Mouse (Mus musculus): ENCODE data around the gene Hopx. TPM values are rescaled to one million over a fixed set of nuclear protein-coding genes. Genes with fewer than 3 reads are reported as not detected.

Gene Hopx
- polyA plus RNA-seq, 1 experiment from 2014 or later: 0.37 TPM

- no peaks in the 10 kb centered on the region for H3K36me3 ChIP-seq (ENCODE audit: control insufficient read depth, insufficient read depth, low read length)
- H3K27ac ChIP-seq (ENCODE audit: low read depth, low read length): no peak overlapping the region
- no peaks in the 10 kb centered on the region for H3K27me3 ChIP-seq (ENCODE audit: control insufficient read depth, insufficient read depth, low read length)
- DNase-seq (ENCODE audit: low spot score, missing footprints) (no peak), ATAC-seq (ENCODE audit: low FRiP score) (no peak)
- H3K9ac ChIP-seq (ENCODE audit: low read length): no peak overlapping the region
- H3K4me2 ChIP-seq: no peak overlapping the region
- no peak overlapping the region for H3K4me3 ChIP-seq (ENCODE audit: low read depth, low read length)
- no peaks in the 10 kb centered on the region for H3K4me1 ChIP-seq (ENCODE audit: control insufficient read depth, insufficient read depth, low read length)
- 83% methylated on average over 6 of the region's 6 CpGs for WGBS
- no peaks in the 10 kb centered on the region for H3K9me3 ChIP-seq (ENCODE audit: control insufficient read depth, low read length)
Observed at GRCm38 (mm10) chr5:77148021-77148621, 33.2 kb upstream of the Hopx start.

DNA sequence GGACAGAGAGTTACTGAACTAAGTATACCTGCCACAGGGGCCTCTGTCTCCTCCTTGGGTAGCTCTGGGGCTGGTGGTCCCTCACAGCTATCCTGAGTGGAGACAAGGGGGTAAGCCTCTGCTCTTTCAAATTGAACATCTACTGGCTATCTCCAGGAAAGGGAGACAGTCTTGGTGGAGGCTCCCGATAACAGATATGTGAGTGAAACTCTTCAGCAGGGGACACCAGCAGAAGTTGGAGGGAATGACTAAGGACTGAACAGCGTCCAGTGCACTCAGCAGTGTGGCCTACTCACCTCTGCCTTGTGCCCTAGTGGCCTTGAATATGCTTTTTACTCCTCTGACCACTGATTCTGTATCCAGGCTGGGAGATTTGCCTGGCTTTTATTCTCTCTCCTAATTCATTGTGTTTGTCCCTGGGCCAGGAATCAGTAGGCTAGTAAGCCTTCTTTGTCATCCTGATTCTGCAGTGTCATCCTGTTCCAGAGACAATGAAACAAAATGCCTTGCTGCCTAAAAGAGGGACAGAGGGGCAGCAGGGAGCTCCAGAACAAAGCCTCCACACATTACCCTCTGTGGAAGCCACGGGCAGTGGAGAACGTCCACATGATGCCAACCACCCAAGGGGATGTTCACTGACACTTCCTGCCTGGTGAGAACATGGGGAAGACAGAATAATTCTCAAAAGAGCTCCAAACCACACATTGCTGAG, 31.7 kb upstream of the Hopx start:
- Histone ChIP-seq H3K27ac (ENCODE audit: low read depth, low read length) (no peak overlapping the region), H3K4me3 (ENCODE audit: low read depth, low read length) (no peak overlapping the region), H3K27me3 (ENCODE audit: control insufficient read depth, insufficient read depth, low read length) (no peaks in the 10 kb centered on the region), H3K4me1 (ENCODE audit: control insufficient read depth, insufficient read depth, low read length) (no peaks in the 10 kb centered on the region), H3K9me3 (ENCODE audit: control insufficient read depth, low read length) (no peaks in the 10 kb centered on the region), H3K36me3 (ENCODE audit: control insufficient read depth, insufficient read depth, low read length) (no peaks in the 10 kb centered on the region), H3K4me2 (no peak overlapping the region), H3K9ac (ENCODE audit: low read length) (no peak overlapping the region)
- ATAC-seq (ENCODE audit: low FRiP score): no peak
- 47% methylated on average over 4 of the region's 4 CpGs for WGBS
- no peak for DNase-seq (ENCODE audit: low spot score, missing footprints)

DNA sequence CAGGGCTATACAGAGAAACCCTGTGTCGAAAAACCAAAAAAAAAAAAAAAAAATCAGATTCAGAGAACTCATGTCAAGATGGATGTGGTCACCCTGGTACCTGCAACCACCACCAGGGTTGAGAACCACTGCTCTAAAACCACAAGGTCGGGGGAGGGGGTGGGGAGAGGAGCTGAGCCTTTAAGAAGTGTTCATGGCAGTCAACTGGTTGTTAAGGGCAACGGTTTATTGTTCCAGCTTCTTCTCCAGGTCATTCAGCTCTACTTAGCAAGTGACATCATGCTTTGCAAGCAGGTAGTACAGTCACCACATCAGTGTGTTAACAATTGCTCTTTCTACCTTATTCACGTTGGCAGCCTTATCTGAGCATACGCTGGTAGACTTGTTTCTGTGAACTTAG, 29.7 kb upstream of the Hopx start:
- no peak for ATAC-seq (ENCODE audit: low FRiP score)
- Histone ChIP-seq H3K27me3 (ENCODE audit: control insufficient read depth, insufficient read depth, low read length) (no peaks in the 10 kb centered on the region), H3K9me3 (ENCODE audit: control insufficient read depth, low read length) (no peaks in the 10 kb centered on the region), H3K4me3 (ENCODE audit: low read depth, low read length) (no peak overlapping the region), H3K9ac (ENCODE audit: low read length) (no peak overlapping the region), H3K36me3 (ENCODE audit: control insufficient read depth, insufficient read depth, low read length) (no peaks in the 10 kb centered on the region), H3K27ac (ENCODE audit: low read depth, low read length) (no peak overlapping the region), H3K4me2 (no peak overlapping the region), H3K4me1 (ENCODE audit: control insufficient read depth, insufficient read depth, low read length) (no peaks in the 10 kb centered on the region)
- WGBS: 80% methylated on average over 5 of the region's 5 CpGs
- no peak for DNase-seq (ENCODE audit: low spot score, missing footprints)

GRCm38 (mm10) chr5:77143076-77143475, 28.2 kb upstream of the Hopx start:
- no peak overlapping the region for H3K9ac ChIP-seq (ENCODE audit: low read length)
- H3K27ac ChIP-seq (ENCODE audit: low read depth, low read length): no peak overlapping the region
- no peaks in the 10 kb centered on the region for H3K9me3 ChIP-seq (ENCODE audit: control insufficient read depth, low read length)
- no peaks in the 10 kb centered on the region for H3K36me3 ChIP-seq (ENCODE audit: control insufficient read depth, insufficient read depth, low read length)
- WGBS: 89% methylated on average over 3 of the region's 3 CpGs
- no peak overlapping the region for H3K4me2 ChIP-seq
- no peak overlapping the region for H3K4me3 ChIP-seq (ENCODE audit: low read depth, low read length)
- no peak for DNase-seq (ENCODE audit: low spot score, missing footprints)
- H3K4me1 ChIP-seq (ENCODE audit: control insufficient read depth, insufficient read depth, low read length): peaks cover under 1% of the 10 kb centered on the region; the same call in 1 of the 2 replicates
- ATAC-seq (ENCODE audit: low FRiP score): no peak
- no peaks in the 10 kb centered on the region for H3K27me3 ChIP-seq (ENCODE audit: control insufficient read depth, insufficient read depth, low read length)

- no peak for ATAC-seq (ENCODE audit: low FRiP score)
- no peaks in the 10 kb centered on the region for H3K27me3 ChIP-seq (ENCODE audit: control insufficient read depth, insufficient read depth, low read length)
- H3K4me1 ChIP-seq (ENCODE audit: control insufficient read depth, insufficient read depth, low read length): peaks cover 4% of the 10 kb centered on the region
- WGBS: 74% methylated on average over 7 of the region's 7 CpGs
- no peak for DNase-seq (ENCODE audit: low spot score, missing footprints)
- H3K36me3 ChIP-seq (ENCODE audit: control insufficient read depth, insufficient read depth, low read length): no peaks in the 10 kb centered on the region
- H3K27ac ChIP-seq (ENCODE audit: low read depth, low read length): no peak overlapping the region
- no peaks in the 10 kb centered on the region for H3K9me3 ChIP-seq (ENCODE audit: control insufficient read depth, low read length)
- H3K4me2 ChIP-seq: no peak overlapping the region
- no peak overlapping the region for H3K4me3 ChIP-seq (ENCODE audit: low read depth, low read length)
- no peak overlapping the region for H3K9ac ChIP-seq (ENCODE audit: low read length)
Observed at GRCm38 (mm10) chr5:77141336-77141735, 26.4 kb upstream of the Hopx start.

- no peak overlapping the region for H3K9ac ChIP-seq (ENCODE audit: low read length)
Observed at GRCm38 (mm10) chr5:77140861-77141260, 25.9 kb upstream of the Hopx start.

GRCm38 (mm10) chr5:77140108-77140507, 25.2 kb upstream of the Hopx start:
- Histone ChIP-seq H3K4me1 (ENCODE audit: control insufficient read depth, insufficient read depth, low read length) (peaks cover 4% of the 10 kb centered on the region), H3K4me2 (no peak overlapping the region), H3K36me3 (ENCODE audit: control insufficient read depth, insufficient read depth, low read length) (no peaks in the 10 kb centered on the region), H3K27ac (ENCODE audit: low read depth, low read length) (no peak overlapping the region), H3K9me3 (ENCODE audit: control insufficient read depth, low read length) (no peaks in the 10 kb centered on the region), H3K27me3 (ENCODE audit: control insufficient read depth, insufficient read depth, low read length) (no peaks in the 10 kb centered on the region; the same call in 1 of the 2 replicates), H3K9ac (ENCODE audit: low read length) (no peak overlapping the region), H3K4me3 (ENCODE audit: low read depth, low read length) (no peak overlapping the region)
- DNase-seq (ENCODE audit: low spot score, missing footprints) (no peak), ATAC-seq (ENCODE audit: low FRiP score) (no peak)
- WGBS: 52% methylated on average over 6 of the region's 6 CpGs

More at GRCm38 (mm10) chr5:77140861-77141260, 25.9 kb upstream of the Hopx start:
- H3K4me3 ChIP-seq (ENCODE audit: low read depth, low read length): no peak overlapping the region
- peaks cover 4% of the 10 kb centered on the region for H3K4me1 ChIP-seq (ENCODE audit: control insufficient read depth, insufficient read depth, low read length)
- H3K4me2 ChIP-seq: no peak overlapping the region
- H3K27me3 ChIP-seq (ENCODE audit: control insufficient read depth, insufficient read depth, low read length): no peaks in the 10 kb centered on the region; the same call in 1 of the 2 replicates
- DNase-seq (ENCODE audit: low spot score, missing footprints): no peak
- ATAC-seq (ENCODE audit: low FRiP score): no peak
- no peaks in the 10 kb centered on the region for H3K9me3 ChIP-seq (ENCODE audit: control insufficient read depth, low read length)
- WGBS: 94% methylated on average over 6 of the region's 6 CpGs
- no peaks in the 10 kb centered on the region for H3K36me3 ChIP-seq (ENCODE audit: control insufficient read depth, insufficient read depth, low read length)
- no peak overlapping the region for H3K27ac ChIP-seq (ENCODE audit: low read depth, low read length)

- no peak for ATAC-seq (ENCODE audit: low FRiP score)
- Histone ChIP-seq H3K36me3 (ENCODE audit: control insufficient read depth, insufficient read depth, low read length) (no peaks in the 10 kb centered on the region), H3K9ac (ENCODE audit: low read length) (no peak overlapping the region), H3K4me1 (ENCODE audit: control insufficient read depth, insufficient read depth, low read length) (peaks cover 4% of the 10 kb centered on the region), H3K4me3 (ENCODE audit: low read depth, low read length) (no peak overlapping the region), H3K27me3 (ENCODE audit: control insufficient read depth, insufficient read depth, low read length) (no peaks in the 10 kb centered on the region; the same call in 1 of the 2 replicates), H3K4me2 (no peak overlapping the region), H3K9me3 (ENCODE audit: control insufficient read depth, low read length) (no peaks in the 10 kb centered on the region), H3K27ac (ENCODE audit: low read depth, low read length) (no peak overlapping the region)
- 13% methylated on average over 8 of the region's 8 CpGs for WGBS
- DNase-seq (ENCODE audit: low spot score, missing footprints): no peak
Observed at GRCm38 (mm10) chr5:77137701-77138265, 22.9 kb upstream of the Hopx start.

DNA sequence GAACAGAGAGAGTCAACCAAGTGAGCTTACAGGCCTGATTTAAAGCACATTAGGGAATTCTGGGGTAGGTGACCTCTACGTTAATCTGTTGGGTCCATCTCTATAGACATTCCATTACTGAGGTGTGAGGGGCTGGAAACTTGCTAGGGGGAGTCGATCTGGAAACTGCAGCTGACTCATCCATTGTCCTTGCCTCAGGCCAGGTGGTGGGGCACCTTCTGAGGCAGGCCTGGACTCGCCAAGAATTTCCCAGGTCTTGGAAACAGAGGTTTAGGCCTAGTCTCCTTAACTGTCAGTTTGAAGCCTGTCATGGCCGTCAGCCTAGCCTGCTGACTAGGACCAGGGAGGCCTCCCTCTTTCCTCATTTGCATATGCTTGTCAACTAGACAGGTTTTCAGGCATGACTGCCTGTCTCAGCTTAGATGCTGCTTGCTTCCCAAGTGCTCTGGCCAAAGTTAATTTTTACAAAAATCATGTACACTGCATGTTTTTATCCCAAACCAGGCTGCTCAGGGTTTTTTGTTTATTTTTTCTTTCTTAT, 21.8 kb upstream of the Hopx start:
- ATAC-seq (ENCODE audit: low FRiP score) (no peak), DNase-seq (ENCODE audit: low spot score, missing footprints) (no peak)
- Histone ChIP-seq H3K4me3 (ENCODE audit: low read depth, low read length) (no peak overlapping the region), H3K27ac (ENCODE audit: low read depth, low read length) (no peak overlapping the region), H3K36me3 (ENCODE audit: control insufficient read depth, insufficient read depth, low read length) (no peaks in the 10 kb centered on the region), H3K4me1 (ENCODE audit: control insufficient read depth, insufficient read depth, low read length) (peaks cover 4% of the 10 kb centered on the region), H3K4me2 (no peak overlapping the region), H3K9ac (ENCODE audit: low read length) (no peak overlapping the region), H3K27me3 (ENCODE audit: control insufficient read depth, insufficient read depth, low read length) (no peaks in the 10 kb centered on the region; the same call in 1 of the 2 replicates), H3K9me3 (ENCODE audit: control insufficient read depth, low read length) (no peaks in the 10 kb centered on the region)
- WGBS: 60% methylated on average over 4 of the region's 4 CpGs

All from midbrain, embryonic 11.5 days (tissue).